Mouse (Mus musculus) spleen, adult 2 months (tissue): ENCODE results near the gene Slc5a11.

Experiments used
- CTCF ChIP-seq: fragments of 200-500 bp; IDR thresholded peaks from 2 replicates; pipeline ENCODE4 v1.5.1; 2011; ENCODE audit warnings: mild to moderate bottlenecking, inconsistent platforms; ENCODE audit not compliant: insufficient read depth, insufficient read length, insufficient replicate concordance; ENCODE audit errors: extremely low read depth
- POLR2A ChIP-seq: fragments of 200-500 bp; IDR thresholded peaks from 2 replicates; pipeline ENCODE4 v1.6.1; 2011; ENCODE audit warnings: low read depth, low read length, inconsistent platforms

GRCm38 (mm10) chr7:123218620-123219019, 4.0 kb downstream of the Slc5a11 start:
- TF ChIP-seq CTCF, result no peak
- no peak for TF ChIP-seq POLR2A
